Mouse (Mus musculus): ENCODE data around the gene Egf.
"Not testable (repeated sequence)": the region's sequence is repeated elsewhere in the genome, so short reads cannot be mapped to it uniquely, and the experiment has no call there.

Egf gene

DNA sequence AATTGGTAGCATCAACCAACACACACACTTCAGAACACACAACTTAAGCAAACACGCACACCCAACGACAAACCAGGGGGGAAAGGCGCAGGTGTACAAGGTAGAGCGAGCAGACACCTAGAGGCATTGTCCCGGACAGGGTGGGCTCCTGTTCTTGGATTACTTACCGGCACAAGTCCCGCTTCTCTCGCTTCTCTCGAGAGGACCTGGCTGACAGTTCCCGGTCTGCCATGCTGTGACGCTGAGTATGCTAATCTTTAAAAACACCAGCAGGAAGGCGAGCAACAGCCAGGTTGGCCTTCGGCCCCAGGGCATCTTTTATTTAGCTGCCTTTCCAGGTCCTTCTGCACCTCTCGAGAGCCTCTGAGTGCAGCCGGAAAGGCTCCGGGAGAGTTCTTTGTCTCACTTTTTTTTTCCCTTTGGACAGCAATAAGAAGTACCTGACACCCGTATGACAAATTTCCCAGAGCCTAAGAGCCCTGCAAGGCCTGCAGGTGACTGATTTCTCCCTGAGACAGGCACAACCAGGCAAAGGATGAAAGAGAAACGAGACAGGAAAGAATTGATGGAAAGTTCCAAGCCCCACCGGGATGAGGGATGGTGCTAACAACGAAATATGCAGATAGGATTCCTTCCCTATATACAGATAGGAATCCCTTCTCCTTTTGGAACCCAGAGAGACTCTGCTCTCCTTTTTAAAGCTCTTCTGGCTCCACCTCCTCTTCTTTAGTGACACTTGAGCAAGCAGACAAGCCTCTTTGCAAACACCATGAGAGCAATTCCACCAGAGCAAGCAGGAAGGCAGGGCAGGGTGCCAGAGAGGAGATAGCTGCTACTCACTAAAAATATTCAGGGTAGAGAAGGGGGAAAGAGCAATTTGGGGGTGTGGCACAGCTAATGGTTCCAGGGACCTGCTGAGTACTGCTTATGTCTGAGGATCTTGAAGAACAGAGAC is at the start of gene Egf:
Egf (minus strand) TSS at position 667 of the 955 bp plus-strand sequence.
- DNase-seq, result peak in 1 of 2 experiments; percentile 49

DNA sequence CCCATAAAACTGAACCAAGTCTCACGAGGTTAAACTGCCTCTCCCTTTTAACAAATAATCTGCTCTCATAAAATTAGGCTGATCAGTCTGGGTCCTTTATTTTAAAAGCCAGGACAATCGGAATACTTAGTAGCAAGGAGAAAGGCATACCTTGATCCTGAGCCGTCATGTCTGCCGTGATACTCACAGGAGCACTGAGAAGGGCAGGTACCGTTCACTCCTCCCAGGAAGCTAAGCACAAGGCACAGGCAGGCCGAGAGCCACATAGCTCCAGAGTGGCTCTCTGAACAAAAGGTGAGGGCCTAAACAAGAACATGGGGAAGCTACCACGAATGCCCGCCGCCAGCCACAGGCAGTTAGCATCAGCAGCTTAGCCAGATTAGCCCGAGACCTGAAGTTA is 48.6 kb upstream of the Egf start, which contains the start of gene Lrit3:
Lrit3 (minus strand) TSS at position 266 of the 400 bp plus-strand sequence.
- no peak for DNase-seq

DNA sequence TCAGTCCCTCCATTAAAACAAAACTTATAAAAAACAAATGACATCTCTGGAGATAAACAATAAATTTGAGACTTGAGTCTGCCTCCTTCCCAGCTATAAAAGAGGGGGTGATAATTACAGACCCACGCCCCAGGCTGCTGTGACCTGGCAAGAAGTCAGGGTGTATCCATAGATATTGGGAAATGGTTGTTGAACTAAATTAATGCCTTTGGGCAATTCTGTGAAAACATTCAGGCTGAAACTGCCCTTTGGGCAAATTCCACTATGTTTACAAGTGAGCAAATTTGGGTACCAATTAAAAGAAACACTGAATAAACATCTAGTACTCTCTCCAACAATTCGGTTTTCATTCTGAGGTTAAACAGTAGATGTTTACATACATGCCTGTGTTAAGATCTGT is 43.9 kb upstream of the Egf start:
- no peak for DNase-seq

DNA sequence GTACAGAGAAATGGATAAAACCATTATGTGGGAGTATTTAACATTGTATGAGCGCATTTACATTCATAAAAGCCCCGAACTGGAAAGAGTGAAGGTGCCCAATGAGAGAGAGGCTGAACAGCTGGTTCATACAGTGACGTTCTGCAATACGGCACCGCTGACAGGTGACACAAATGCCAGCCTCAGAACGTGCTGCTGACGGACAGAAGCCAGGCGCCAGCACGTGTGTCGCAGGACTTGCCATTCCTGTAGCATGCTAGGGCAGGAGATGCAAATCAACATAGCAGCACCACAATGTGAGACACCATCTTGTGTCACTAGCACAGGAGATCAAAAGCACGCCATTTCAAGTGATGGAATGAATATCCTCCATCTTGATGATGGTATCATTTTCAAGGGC is 43.4 kb upstream of the Egf start:
- no peak for DNase-seq

DNA sequence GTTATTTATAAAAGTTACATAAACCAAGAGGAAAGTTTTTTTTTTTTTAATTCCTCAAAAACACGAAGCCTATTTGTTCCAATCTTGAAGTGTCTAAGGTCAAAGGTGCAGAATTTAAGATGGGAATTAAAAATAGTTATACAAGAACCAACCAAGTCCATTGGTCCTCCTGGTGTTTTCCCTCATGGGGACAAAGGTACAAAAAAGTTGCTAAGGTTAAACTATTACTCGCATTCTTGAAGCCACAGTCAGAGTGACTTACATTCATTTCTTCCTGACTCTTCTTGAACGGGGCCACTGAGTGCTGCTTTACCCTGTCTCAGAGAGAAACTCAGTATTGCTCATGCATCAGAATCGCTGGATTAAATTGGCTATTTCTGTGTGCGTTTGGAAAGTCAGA is 42.2 kb upstream of the Egf start:
- DNase-seq, result no peak

- DNase-seq, result no peak
Observed at GRCm38 (mm10) chr3:129793801-129794200, 38.7 kb upstream of the Egf start.

- no peak for DNase-seq
Observed at GRCm38 (mm10) chr3:129782746-129783145, 27.6 kb upstream of the Egf start.

- DNase-seq, result no peak
Observed at GRCm38 (mm10) chr3:129781435-129781834, 26.3 kb upstream of the Egf start.

GRCm38 (mm10) chr3:129771210-129771609 is 16.1 kb upstream of the Egf start:
- no peak for DNase-seq

DNA sequence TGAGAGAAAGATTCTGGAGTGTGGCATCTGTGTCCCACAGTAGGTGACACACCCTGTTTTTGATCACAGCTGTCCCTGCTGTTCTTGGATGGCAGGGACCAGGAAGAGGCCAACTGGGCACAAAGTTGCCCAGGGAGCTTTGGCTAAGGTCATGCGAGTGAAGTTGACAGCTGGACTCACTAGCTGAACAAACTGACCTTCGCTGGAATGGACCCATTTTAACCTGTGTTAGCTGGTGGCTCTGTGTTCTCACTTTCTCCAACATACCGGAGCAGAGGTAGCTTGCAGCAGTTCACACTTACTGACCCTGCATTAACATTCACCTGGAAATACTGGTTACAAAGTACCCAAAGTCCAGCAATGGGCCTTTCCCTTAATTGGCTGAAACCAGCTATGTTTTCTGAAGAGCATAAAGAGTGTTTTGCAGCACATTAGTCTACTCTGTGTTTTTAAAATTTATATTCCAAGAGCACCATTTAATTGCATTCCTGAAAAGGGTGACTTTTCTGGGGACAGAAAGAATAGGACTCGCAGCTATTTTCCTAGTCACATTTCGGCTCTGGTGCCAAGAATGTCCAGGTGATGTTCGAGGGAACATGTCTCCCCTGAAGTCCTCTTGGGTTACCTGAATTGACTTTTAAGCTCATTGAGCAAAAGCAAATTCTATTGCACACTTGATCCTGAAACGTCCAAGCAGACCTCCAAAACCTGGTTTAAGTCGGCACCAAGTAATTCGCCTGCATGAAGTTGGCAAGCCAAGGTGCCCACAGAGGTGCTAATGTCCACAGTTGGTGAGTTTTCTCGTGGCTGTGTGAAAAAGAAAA is 12.1 kb upstream of the Egf start:
- no peak for DNase-seq

GRCm38 (mm10) chr3:129766106-129766505 is 11.0 kb upstream of the Egf start:
- no peak for DNase-seq

- DNase-seq, result not testable (repeated sequence)
Observed at GRCm38 (mm10) chr3:129757599-129757998, 2.5 kb upstream of the Egf start.

DNA sequence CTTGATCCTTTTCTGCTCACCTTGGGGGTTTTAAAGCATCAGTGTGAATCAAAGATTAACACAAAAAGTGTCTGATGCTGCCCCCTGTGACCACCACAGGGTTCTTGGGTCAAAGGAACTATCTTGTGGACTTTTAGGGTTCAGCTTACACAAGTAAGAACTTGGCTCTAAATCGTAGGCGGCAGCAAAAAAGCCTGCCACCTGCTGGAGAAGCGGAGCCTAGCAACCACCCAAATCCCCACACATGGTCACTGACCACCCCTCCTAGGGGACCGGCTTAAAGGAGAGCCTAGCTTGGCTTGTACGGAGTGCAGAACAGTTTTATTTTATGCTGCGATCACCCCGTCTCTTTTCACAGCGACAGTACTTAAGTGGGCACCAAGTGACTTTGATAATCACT is 10.3 kb downstream of the Egf start:
- DNase-seq, result peak; percentile 31 to 53

DNA sequence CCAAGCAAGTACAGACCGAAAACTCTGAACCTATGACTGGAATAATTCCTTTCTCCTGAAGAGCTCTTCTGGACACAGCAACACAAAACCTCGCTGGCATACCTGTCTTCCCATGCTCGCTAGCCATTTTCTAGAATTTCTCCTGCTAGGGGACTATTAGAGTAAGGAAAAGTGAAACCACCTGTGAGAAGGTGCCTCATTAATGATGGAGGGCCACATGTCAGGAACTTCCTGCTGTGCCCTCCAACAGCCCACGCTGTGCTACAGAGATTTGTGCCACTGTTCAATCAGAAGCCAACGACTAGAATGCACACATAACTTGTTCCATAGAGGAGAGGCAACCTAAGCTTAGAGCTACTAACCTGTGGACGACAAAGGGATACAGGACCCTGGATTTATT is 12.3 kb downstream of the Egf start:
- no peak for DNase-seq

DNA sequence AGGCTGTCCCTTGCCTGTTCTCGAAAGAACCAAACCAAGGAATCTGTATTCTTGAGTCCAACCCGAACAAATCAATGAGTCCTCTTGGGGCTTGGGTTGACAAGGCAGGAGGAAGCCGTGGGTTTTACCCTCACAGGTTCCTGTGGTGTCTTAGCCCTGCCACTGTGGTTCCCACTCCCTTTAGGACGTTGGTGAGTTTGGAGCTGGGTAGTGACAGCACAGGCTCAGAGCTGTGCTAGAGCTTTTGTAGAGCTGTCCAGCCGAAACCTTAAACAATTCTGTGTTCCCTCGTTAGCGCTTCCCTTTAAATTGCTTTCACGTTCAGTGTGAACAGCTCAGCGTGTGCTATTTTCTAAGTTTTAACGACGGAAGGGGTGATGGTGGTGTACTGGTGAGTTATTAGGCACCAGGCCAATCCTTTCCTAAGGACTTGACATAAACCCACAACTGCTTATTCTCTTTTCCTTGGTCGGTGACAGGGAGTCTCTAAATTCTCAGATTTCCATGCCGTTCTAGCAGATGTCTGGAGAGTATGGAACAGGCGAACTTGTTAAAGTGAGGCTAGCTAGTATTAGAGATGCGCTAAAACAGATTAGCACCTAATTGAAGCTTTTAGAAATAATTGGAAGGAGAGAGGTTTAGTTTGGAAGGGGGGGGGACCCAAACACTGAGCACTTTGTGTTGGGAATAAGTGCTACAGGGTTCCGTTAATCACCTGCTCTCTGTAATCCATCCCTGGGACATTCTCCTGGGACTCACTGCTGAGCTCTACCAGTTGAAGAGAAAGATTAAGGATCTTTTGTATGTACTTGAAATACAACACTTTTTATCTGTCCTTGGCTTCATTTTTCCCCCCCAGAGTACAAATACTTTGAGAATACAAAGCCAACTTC is 16.6 kb downstream of the Egf start:
- DNase-seq, result no peak

DNA sequence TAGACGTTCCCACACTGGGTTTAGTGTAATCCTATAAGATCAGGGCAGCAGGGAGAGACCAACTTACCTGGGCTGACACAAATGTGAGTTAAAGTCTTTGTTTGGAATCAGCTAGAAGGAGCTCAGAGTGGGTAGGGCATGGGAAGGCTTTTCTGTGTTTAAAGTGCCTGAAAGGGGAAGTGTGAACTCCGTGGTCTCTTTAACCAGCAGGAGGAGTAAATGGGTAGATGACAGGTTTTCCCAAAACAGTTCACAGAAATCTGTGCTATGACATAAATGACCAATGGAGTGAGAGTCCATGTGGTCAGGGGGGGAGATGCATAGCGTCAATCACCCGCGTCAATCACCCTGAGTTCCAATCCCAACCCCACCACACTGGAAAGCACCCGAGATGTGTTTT is 23.5 kb downstream of the Egf start:
- no peak for DNase-seq

- DNase-seq, result peak in 1 of 2 experiments; percentile 42
Observed at GRCm38 (mm10) chr3:129730426-129730825, 24.7 kb downstream of the Egf start.

DNA sequence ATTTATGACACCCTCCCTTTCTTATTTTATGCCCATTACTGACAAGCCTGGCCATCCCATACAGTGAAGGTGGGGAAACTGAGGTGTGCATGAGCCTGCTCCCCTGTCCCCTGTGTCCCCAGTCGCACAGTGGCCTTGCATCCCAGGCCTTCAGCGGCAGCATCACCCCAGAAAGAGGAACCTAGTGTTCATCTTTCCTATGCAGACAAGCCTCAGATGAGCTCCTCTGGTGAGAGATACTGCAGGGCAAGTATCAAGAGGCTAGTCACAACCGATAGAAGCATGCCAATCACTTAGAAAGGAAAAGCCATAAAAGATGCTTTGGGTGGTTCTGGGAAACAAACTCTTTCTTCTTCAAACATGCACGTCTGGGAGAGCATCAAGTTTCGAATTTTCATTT is 25.2 kb downstream of the Egf start:
- DNase-seq, result no peak

GRCm38 (mm10) chr3:129725592-129725991 is 29.5 kb downstream of the Egf start:
- no peak for DNase-seq

DNA sequence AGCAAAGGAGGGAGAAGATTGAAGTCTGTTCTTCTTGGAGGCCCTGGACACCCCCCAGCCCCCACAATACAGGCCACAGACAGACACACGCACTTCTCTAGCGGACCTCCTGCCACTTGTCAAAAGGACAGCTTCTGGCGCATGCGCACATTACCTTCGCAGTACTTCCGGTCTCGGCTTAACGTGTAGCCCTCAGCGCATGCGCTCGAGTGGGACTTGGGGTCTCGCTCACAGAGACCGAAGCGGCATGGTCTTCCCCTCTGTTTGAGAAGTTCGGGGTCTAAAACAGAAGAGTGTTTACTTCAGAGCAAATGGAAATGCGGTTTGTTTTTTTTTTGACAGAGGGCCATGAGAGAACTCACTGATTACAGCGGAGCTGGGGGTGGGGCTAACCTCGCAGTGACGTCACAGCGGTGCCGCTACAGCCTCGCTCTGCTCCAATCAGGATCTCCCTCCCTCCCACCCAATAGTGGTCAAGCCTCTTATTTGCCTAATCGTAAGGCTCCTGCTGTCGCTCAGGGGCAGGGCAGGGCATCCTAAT is 30.1 kb downstream of the Egf start:
- peak; percentile 94 to 95 for DNase-seq

DNA sequence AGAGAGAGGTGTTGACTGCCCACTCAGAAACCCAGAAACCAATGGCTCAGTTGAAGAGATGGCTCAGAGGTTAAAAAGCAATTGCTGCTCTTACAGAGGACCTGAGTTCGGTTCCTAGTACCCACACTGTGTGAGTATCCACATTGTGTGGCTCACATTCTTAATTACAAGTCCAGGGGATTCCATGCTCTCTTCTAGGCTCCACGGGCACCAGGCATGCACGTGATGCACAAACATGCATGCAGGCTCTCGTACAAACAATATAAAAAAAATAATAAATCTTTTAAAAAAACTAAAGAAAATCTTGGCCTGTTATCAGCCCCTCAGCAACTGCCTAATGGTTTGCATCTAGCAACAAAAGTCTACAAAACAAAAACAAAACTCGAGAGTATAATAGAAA is 30.6 kb downstream of the Egf start:
- peak; percentile 17 to 20 for DNase-seq

DNA sequence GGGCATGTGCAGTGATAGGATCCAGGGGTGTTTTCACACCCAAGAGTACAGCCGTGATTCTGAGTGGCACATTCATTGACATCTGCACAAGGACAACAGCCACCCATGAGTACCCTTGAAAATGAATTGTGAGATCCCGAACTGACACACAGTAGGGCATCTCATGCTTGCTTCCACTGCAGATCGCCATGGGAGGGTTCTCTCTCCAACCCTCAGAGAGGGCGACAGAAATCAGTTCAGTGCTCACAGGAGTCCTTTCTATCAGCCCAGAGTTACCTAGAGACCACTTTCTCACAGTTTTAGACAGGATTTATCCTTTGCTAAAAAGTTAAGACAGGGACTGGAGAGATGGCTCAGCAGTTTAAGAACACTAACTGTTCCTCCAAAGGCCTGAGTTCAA is 31.8 kb downstream of the Egf start:
- DNase-seq, result no peak
